Mouse (Mus musculus) A20 (cell line): Measurements from ENCODE around the gene Chd9.

ENCODE experiments used
- DNase-seq: peaks from one replicate; pipeline ENCODE4 v3.0.0-alpha.2; 2011; ENCODE audit warnings: low read depth, low spot score

The Chd9 gene

DNA sequence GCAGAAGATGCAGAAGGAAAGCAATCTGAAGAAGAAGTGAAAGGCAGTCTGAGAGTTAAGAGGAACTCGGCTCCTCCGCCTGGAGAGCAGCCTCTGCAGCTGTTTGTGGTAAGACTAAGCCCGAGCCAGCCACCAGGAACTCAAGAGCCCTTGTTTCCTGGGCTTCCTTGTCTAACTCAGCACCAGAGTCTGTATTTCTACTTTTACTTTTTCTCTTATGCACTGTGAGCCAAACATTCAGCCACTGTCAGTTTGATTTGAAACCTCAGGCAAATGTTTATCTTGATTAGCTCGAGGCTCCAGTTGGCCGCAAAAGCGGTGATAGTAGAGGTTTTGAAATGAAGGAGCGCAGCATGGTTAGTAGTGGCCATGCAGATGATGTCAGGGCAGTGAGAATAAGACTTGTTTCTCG is 148.8 kb downstream of the Chd9 start:
- DNase-seq, result peak; percentile 84

DNA sequence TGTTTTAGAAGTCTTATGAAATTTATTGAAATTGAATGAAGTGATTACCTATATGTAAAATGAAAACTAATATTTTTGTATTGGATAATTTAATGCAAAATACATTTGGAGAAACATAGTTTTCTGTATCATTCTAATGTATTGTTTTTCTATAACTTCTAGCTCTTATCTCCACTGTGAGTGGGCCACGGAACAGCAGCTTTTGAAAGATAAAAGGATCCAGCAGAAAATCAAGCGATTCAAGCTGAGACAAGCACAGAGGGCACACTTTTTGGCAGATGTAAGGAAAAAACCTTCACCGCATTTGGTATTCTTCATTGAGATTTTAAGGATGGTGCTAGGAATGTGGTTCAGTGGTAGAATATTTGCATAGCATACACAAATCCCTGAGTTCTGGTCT is 150.6 kb downstream of the Chd9 start:
- DNase-seq, result no peak

DNA sequence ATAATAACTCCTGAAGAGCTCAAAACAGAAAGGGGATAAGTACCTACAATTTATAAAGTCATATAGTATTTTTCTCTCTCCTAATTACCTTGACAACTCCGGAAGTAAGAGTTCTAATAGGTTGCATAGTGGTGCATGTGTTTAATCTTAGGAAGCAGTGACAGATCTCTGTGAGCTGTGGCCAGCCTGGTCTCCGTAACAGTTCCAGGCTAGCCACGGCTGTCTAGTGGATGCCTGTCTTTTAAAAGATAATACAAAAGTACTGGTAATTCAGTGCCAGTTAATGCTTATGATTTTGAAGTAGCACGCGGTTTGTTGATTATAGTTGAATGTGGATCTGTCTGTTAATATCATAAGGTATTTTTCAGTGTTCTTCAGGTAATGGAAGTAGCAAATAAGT is 151.1 kb downstream of the Chd9 start:
- DNase-seq, result no peak

DNA sequence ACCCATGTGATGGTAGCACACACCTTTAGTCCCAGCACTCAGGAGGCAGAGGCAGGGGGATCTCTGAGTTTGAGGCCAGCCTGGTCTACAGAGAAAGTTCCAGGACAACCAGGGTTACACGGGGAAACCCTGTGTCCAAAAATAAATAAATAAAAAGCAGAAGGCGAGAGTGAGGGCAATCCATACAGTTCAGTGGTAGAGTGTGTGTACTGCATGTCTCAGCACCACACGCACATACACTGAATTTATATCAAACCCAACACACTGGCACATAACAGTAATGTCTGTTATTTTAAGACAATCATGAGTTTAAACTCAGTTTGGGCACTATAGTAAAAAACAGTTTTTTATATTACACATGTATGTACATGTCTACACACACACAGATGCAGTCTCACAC is 153.9 kb downstream of the Chd9 start:
- DNase-seq, result no peak

DNA sequence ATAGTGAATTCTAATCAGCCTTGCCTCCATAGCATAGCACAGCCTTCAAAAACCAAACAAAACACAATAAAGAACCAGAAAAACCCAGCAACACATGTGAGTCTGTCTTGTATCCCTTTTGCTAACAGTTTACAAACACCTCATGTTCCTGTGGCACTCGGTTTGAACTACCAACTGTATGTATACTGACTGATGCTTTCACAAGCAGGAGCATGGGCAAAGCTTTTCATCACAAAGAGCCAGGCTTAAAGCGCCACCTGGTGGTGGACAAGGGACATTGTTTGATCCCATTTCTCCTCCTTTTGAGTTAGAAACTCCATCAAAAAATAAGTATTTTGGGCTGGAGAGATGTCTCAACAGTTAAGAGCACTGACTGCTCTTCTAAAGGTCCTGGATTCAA is 191.6 kb downstream of the Chd9 start:
- peak; percentile 79 for DNase-seq

DNA sequence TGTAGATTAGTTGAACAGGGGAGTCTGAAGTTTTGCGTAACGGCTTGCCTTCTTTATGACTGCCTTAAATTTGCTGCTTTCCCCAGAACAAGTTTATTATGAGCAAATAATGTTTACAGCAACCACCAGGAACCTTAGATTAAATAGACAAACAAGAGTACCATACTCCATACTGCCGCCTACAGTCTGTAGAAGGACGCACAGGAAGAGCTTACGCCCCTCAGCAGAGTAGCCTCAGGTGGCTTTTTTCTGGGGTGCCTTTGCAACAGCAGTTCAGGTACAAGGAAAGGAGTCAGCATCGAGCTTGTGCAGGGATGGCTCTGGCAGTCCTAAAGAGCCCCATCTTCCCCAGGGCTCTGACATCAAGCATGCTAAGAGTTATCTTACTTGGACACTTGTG is 206.3 kb downstream of the Chd9 start:
- peak; percentile 31 for DNase-seq

DNA sequence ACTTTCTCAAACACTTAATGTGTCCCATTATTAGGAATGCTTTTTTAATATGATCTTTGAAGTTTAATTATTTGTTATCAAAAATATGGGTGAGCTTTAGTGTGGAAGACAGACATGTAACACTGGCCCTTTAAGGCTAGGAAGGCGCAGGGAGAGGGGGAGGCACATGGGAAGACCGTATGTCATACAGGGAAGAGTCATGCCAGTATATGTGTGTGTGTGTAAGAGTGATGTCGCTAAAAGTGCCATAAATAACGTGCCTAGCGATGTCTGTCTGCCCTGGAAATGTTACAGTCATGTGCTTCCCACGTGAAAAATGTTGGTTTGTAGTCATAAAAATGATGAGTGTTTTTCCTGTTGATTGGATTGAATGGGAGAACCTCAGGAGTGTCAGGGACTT is 208.8 kb downstream of the Chd9 start:
- no peak for DNase-seq

DNA sequence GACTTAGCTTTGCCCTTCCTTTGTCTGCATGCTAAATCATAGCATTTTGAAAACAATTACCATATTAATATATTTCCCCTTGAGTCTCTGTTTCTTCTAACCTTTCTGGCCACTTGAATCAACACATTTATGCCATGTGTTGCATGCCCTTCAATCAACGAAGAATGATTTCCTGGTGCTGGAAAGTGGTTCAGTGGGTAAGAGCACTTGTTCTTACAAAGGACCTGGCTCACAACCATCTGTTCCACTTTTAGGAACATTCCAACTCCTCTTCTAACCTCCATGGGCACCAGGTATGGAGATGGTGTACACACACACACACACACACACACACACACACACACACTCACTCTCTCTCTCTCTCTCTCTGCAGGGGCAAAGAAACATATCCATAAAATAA is 210.5 kb downstream of the Chd9 start:
- no peak for DNase-seq

DNA sequence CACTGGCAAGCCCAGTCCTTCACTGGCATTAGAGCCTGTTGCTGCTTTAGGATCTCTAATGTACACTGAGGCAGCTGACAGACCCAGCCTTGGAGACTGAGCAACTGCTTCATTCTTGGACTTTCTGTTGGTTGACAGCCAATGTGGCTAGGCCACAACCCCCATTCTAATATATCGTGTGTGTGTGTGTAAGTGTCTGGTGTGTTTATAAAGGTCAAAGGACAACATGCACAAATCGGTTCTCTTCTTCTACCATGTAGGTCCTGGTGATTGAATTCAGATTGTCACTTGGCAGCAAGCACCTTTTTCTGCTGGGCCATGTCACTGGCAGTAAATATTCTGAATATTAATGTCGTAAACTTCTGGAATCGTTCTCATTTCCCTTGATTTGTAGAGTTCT is 218.2 kb downstream of the Chd9 start:
- DNase-seq, result no peak

DNA sequence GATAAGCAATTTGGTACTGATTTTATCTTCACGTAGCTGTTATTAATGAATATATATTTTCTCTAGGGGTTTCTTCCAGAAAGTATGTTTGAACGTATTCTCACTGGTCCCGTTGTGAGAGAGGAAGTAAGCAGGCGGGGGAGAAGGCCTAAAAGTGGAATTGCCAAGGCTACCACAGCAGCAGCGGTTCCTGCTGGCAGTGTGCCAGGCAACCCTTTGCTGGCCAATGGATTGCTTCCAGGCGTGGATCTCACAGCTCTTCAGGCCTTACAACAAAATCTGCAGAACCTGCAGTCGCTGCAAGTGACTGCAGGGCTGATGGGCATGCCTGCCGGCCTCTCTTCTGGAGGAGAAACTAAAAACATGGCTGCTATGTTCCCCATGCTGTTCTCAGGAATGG is 222.9 kb downstream of the Chd9 start:
- DNase-seq, result no peak

DNA sequence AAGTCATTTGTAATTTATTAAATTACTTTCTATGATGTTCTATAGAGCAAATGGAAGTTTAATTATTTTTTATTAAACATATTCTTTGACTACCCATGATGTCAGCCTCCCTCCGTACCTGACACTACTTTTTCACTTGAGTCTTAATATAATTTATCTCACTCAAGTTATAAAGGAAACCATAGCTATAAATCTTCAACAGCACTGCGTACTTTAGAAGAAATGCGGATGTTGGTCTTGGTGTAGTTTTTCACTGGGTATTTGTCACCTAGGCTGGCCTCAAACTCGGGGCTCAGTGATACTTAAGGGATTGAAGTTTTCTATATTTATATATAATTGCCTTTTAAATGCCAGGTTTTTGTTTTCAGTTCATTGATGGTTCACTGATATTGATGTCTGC is 226.3 kb downstream of the Chd9 start:
- DNase-seq, result no peak

DNA sequence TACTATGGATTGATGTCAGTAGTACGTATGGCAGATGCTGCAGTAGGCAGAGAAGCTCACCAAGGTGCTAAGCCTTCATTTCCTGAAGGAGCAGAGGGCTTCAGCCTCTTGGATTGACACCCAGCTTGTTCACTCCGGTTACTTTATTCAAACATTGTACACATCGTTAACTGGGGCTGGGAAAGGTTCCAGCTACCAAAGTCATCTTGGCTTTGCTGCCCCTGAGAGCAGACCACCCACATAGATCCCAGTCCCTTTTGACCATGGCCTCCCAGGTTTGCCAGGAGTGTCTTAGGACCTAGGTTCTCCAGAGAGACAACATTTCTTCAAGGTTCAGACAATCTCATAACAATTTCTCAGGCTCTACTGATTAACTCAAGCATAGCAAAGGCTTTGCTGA is 228.7 kb downstream of the Chd9 start:
- no peak for DNase-seq

DNA sequence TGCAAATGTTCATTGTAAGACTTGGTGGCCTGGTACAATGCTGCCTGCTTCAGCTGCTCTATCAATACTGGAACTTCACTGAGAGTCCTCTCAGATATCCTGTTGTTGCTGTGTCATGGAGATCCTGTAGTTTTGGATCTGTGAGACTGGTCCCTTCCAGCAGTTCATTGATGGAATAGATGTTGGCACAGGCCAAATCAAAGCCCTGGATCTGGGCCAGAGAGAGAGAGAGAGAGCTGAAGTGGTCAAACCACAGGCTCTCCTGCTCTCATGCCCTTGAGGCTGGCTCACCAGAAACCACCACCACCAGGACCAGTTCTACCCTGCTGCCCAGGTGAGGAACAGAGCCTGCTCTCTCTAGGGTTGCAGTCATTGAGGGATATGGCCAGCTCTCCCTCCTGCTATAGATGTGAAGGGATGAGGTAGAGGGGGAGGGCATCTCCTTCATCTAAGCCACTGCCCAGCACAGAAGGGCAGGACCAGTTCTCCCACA is 231.0 kb downstream of the Chd9 start:
- DNase-seq, result no peak

DNA sequence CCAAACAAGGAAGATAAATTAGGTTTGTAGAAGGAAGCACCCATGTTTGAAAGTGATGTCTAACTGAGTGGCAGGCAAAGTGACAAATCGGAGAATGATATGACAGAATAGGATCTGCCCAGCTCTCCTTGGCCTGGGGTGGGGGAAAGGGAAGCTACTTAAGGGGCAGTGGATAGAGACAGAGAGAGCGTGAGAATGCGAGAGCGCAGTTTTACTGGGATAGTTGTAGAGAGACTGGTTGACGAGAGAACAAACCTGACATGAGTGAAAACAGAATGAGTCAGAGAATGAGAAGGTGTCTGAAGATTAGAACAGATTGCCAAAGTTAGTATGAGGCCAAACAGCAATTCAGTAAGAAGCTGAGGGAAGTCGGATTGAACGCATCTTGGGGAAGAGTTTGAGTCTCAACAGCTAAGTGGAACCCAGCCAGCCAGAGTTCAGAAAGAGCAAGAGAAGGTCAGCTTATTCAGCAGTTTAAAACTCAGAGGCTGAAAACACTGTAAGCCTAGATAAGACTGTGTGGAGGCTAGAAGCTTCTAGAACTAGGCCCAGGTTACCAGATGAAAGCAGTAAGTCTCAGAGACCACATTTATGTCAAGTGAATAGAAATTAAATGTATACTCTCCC is 231.8 kb downstream of the Chd9 start:
- DNase-seq, result no peak

DNA sequence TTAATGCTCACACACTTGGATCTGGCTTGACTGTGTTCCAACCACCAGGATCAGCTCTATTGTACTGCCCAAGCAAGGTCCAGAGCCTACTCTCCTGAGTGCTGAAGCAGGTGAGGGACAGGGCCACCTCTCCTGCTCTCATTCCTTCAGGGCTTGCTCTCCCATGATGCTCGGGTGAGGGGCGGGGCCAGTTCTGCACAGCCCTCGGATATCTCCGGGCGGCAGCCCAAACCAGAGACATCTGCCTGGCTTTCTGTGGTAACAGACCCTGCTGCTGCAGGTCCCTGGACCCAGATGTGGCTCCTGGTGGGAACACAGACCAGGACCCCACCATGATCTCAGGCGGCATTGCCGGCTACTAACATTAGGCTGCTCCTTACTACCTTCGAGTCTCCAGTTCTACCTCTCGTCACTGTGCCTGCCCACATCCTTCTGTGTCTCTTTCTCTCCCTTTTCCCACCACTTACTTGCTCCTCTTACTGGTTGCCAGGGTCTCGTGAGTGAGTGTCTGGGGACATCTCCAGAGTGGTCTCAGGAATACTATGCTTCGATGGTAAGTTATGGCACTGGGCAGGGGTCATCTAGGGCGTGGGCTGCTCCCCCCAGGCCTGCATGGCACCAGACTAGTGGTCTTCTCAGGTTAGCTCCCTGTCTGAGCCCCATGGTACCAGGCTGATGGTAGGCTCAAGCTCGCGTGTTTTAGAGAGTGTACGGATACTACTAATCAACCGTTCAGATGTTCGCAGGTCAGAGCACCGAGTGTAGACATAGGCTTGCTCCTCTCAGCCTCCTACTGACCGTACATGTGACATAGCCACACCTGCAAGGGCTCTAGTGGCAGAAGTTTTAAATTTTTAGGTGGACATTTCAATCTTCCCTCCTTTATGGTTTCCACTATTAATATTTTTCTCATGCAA is 232.7 kb downstream of the Chd9 start:
- peak; percentile 71 for DNase-seq

DNA sequence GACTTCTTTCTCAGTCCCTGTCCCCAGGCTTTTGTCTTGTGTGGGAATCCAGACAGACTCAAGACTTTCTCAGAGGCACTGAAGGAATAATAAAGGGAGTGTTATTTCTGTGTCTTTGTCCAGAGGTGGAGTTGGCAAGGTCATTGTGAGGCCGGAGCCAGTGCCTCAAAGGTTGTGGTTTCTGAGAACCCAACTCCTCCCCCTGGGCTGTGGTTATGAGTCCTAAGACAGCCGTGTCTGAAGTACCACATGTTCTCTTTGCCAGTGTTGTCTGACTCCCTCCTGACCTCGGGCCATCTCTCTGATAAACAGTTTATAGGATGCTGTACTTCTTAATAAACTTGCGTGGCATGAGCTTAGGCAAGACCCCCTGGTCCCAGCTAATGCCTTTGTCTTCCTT is 237.0 kb downstream of the Chd9 start:
- no peak for DNase-seq

DNA sequence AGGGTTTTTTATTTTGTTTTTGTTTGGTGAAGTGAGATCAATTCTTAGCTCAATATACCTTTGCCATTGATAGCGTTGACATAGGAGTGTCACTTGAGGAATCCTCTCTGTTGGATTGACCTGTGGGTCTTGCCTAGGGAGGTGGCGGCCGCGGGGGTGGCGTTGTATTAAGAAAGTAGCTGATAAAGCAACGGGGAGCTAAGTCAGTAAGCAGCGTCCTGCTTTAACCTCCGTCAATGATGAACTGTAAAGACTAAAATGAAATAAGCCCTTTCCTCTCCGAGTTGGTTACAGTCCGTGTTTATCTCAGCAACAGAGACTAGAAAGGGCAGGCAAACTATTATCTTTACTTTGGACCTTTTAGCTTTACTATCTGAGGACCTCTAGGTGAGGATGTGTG is 241.3 kb downstream of the Chd9 start:
- no peak for DNase-seq

DNA sequence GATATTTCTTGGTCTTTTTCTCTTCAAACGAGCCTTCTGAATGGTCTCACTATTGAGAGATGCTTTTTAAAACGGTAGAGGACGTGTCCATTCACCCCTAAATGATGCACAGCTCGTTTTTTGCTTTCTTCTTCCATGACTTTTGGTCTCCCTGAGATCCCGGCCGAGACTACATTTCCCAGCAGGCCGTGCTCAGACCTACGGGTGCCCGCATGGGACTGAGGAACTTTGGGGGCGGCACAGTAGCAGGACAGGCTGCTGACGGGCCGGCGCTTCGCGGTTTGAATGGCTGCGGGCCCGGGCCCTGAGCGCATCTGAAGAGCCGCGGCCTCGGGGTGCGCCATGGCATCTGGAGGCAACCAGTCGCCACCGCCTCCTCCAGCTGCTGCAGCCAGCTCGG is 241.7 kb downstream of the Chd9 start, which contains the start of gene Rbl2:
Rbl2 (plus strand) TSS at position 224 of the 400 bp plus-strand sequence.
- peak; percentile 92 for DNase-seq

DNA sequence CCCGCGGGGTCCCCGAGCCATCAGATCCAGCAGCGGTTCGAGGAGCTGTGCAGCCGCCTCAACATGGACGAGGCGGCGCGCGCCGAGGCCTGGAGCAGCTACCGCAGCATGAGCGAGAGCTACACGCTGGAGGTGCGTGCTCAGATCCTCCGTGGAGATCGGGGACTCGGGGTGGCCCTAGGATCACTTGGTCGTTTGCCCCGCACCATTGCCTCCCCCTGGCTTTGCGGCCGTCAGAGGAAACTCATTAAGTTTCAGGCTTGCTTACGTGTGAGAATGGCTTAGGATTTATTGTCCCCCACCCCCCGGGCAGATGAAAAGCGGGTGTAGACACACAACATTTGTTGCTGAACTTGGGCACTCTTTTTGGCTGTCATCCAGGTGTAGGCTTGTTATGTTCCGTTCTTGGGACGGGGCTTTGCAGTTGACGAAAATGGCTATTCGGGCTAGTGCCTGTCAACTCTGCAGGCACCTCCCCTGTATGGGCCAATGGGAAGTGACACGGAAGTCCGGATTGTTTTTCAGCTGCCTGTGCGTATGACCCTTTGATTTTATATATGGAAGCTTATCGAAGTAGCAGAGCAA is 242.2 kb downstream of the Chd9 start:
- peak; percentile 88 for DNase-seq

DNA sequence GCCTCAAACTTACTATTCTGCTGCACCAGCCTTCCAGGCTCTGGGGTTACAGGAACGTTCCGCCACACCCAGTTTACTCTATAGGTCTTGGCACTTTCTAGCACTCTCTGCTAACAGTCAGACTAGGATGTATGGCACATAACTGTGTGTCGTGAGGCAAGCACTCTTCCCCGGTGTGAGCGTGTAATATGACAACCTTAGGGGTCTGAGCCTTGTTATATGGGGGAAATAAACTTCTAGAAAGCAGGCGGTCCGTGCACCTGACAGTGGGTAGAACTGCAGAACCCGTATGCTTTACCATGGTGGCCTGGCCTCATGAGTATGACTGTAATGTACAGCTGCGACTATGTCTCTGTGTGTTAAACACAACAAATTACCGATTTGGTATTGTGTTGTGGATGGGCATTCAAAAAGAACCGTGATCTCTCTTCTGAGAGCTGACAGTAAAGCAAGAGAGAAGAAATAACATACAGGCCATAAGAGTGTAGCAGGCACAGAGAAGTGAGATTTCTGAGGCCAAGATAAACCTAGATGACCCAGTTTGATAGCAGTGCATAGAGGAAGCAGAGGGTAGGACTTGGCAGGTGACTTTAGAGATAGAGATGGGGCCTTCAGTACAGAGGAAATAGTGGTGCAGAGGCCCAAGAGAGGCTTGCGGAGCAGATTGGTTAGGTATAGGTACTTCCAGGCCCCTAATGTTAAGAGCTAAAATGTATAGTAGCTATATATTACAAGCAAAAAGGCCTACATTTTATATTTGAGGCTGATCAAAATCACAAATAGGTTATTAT is 249.1 kb downstream of the Chd9 start:
- DNase-seq, result no peak

DNA sequence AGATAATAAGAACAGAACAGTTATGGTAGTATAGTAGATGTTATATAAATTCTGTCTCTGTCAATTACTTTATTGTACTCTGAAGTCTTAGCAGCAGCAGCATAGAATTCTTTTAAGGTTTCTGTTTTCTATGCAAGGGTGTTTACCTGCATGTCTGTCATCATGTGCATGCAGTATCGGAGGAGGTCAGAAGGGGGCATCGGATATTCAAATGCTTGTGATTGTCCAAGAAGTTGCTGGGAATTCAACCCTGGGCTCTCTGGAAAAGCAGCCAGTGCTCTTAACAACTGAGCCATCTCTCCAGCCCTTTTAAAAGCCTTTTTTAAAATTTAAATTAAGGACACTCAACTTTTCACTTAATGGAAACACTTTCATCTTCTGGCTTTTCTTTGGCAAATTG is 251.5 kb downstream of the Chd9 start:
- peak; percentile 60 for DNase-seq

DNA sequence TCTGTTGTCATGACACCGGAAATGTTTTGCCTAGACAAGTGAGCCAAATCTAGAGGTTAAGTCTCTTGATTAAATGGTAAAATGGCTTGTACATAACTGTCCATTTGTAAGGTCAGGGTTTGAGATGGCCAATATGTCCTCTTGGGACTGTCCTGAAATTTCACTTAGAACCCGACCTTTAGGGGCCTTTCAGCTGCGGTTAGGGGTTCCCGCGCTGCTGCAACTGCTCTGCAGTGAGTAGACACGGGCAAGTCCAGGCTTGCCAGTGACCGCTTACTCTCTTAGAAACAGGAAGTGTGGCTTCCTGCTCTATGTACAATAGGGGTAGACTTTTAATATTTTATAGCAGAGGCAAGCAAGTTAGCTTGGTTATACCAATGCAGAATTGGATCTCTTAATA is 253.8 kb downstream of the Chd9 start:
- peak; percentile 76 for DNase-seq
